Mouse (Mus musculus): ENCODE results near the gene Snrk.

DNA sequence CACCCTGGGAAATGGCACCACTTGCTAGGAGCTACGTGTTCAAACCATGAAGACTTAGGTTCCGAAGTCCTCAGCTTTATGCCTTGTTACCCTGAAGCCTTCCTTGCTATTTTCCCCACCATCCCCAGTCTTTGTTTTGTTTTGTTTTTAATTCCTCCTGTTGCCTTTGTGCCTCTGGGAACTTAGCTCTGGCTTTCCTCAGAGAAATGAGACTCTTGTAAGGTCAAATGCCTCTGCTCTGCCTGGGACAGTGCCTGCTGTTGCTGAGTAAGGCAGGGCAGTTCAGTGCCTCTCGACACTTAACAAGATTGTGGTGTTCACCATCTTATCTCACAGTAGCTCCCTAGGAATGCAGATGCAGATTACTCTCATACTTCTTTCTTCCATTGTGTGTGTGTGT is 36.4 kb downstream of the Snrk start:
- TF ChIP-seq EP300 (optimal IDR thresholded peaks at IDR 0.05): no peak
- TF ChIP-seq CTCF (IDR thresholded peaks at IDR 0.05; ENCODE audit: low read depth): no peak

Measured in stomach, postnatal 0 days (tissue).